Mouse (Mus musculus) erythroblast, embryonic 14.5 days (primary cell): ENCODE results near the gene Acp6.

Experiments
- GATA1 ChIP-seq: IDR thresholded peaks from 2 replicates; pipeline ENCODE4 v1.6.1; 2012; ENCODE audit warnings: low read length, inconsistent platforms, mixed read lengths
- TAL1 ChIP-seq: IDR thresholded peaks from 3 replicates; pipeline ENCODE4 v1.6.1; 2012; ENCODE audit warnings: low read length, inconsistent platforms, mixed read lengths

- TF ChIP-seq TAL1 (no peak), GATA1 (no peak)
Observed at GRCm38 (mm10) chr3:97151092-97151491, 7.5 kb upstream of the Acp6 start.
